Mouse (Mus musculus) CH12.LX (cell line): ENCODE results near the gene E2f3.

Experiments used
- CHD2 ChIP-seq: IDR thresholded peaks from 2 replicates; pipeline ENCODE4 v1.6.1; 2011; ENCODE audit warnings: low read length, improper control_type of control experiment
- MEF2A ChIP-seq: IDR thresholded peaks from 2 replicates; pipeline ENCODE4 v1.6.1; 2014; ENCODE audit warnings: low read depth, mild to moderate bottlenecking, inconsistent platforms, low read length, improper control_type of control experiment, borderline replicate concordance
- MXI1 ChIP-seq: IDR thresholded peaks from 2 replicates; pipeline ENCODE4 v1.6.1; 2011; ENCODE audit warnings: mild to moderate bottlenecking, low read depth, low read length, improper control_type of control experiment
- POLR2A ChIP-seq: IDR thresholded peaks from 2 replicates; pipeline ENCODE4 v1.6.1; 2011; ENCODE audit warnings: low read depth, mild to moderate bottlenecking, improper control_type of control experiment, low read length
- USF1 ChIP-seq: IDR thresholded peaks from 2 replicates; pipeline ENCODE4 v1.6.1; 2014; ENCODE audit warnings: low read depth, mild to moderate bottlenecking, inconsistent platforms, low read length, improper control_type of control experiment

GRCm38 (mm10) chr13:29982400-29982799 is 3.5 kb downstream of the E2f3 start:
- no peak for TF ChIP-seq MEF2A
- no peak for TF ChIP-seq MXI1
- no peak for TF ChIP-seq USF1
- no peak for TF ChIP-seq CHD2
- no peak for TF ChIP-seq POLR2A
